Mouse (Mus musculus) heart, adult 2 months (tissue): ENCODE measurements at regions not wholly inside any gene's neighbourhood (a gene's known extent, or its start where the extent isn't known, plus 50 kb on each side); places are given as distances from the start of the nearest gene placed in this dataset.

ENCODE experiments used
- DNase-seq, 2 experiments: peaks; one replicate each; pipeline ENCODE4 v3.0.0; 2021
- H3K27ac ChIP-seq: fragments of 200-600 bp; 2 replicates; pipeline ENCODE4 v1.8.1; 2022
- H3K27me3 ChIP-seq: fragments of 200-500 bp; 2 replicates; pipeline ENCODE4 v1.6.1; 2012; ENCODE audit warnings: mild to moderate bottlenecking, low read length, inconsistent platforms, mixed read lengths; ENCODE audit not compliant: control insufficient read depth, insufficient read depth
- H3K36me3 ChIP-seq: fragments of 200-500 bp; 2 replicates; pipeline ENCODE4 v1.6.1; 2012; ENCODE audit warnings: low read length, inconsistent platforms; ENCODE audit not compliant: control insufficient read depth, insufficient read depth
- H3K4me1 ChIP-seq: fragments of 200-500 bp; 2 replicates; pipeline ENCODE4 v1.6.1; 2011; ENCODE audit warnings: low read length; ENCODE audit not compliant: control insufficient read depth, insufficient read depth
- H3K4me3 ChIP-seq: fragments of 200-600 bp; 2 replicates; pipeline ENCODE4 v1.8.1; 2022
- H3K79me2 ChIP-seq: fragments of 200-500 bp; replicated peaks from 2 replicates; pipeline ENCODE4 v1.6.1; 2012; ENCODE audit warnings: mild to moderate bottlenecking, inconsistent platforms, low read length, moderate library complexity, mixed read lengths; ENCODE audit not compliant: control insufficient read depth, insufficient read depth
- H3K9ac ChIP-seq: fragments of 200-500 bp; 2 replicates; pipeline ENCODE4 v1.6.1; 2012; ENCODE audit warnings: low read depth, mild to moderate bottlenecking, control low read depth, inconsistent platforms, low read length, mixed read lengths
- CTCF ChIP-seq: fragments of 200-600 bp; IDR thresholded peaks from 2 replicates; pipeline ENCODE4 v1.8.1; 2022; ENCODE audit warnings: antibody characterized with exemption, mild to moderate bottlenecking, moderate library complexity
- EP300 ChIP-seq: fragments of 200-500 bp; IDR thresholded peaks from 2 replicates; pipeline ENCODE4 v1.6.1; 2011; ENCODE audit warnings: low read depth, low read length, control low read depth; ENCODE audit not compliant: insufficient read depth
- POLR2A ChIP-seq: fragments of 200-500 bp; IDR thresholded peaks from 2 replicates; pipeline ENCODE4 v1.6.1; 2011; ENCODE audit warnings: mild to moderate bottlenecking, low read depth, low read length, control low read depth; ENCODE audit not compliant: insufficient read depth
- WGBS: fragments of 180-500 bp; shearing (Covaris S2); methylation state at CpG from one replicate; pipeline ENCODE4 v1.1.7; 2018; 5-methylcytosine and 5-hydroxymethylcytosine counted together
- intact Hi-C: fragments of 180-260 bp; cut with DNase I; formaldehyde crosslinking; loops from one replicate; pipeline ENCODE4 v1.15.1; 2025

- TF ChIP-seq CTCF (no peak), POLR2A (no peak), EP300 (no peak)
- intact Hi-C loops: no loop called here
- Histone ChIP-seq H3K79me2 (no peaks in the 10 kb centered on the region), H3K4me1 (peaks cover 3% of the 10 kb centered on the region; the same call in 1 of the 2 replicates), H3K27ac (no peak overlapping the region), H3K27me3 (peaks cover 3% of the 10 kb centered on the region; the same call in 1 of the 2 replicates), H3K36me3 (no peaks in the 10 kb centered on the region), H3K4me3 (no peak overlapping the region), H3K9ac (no peak overlapping the region)
- no peak for DNase-seq
- WGBS: 87% methylated on average over 6 of the region's 6 CpGs
Observed at GRCm38 (mm10) chr2:71633471-71633870, 86.9 kb upstream of the Dlx2 start.

- intact Hi-C loops: no loop called here
- no peak for TF ChIP-seq POLR2A
- TF ChIP-seq CTCF: no peak
- TF ChIP-seq EP300: no peak
- WGBS: 53% methylated on average over 3 of the region's 3 CpGs
- Histone ChIP-seq H3K27ac (no peak overlapping the region), H3K36me3 (no peaks in the 10 kb centered on the region), H3K9ac (no peak overlapping the region), H3K4me1 (peaks cover 2% of the 10 kb centered on the region; the same call in 1 of the 2 replicates), H3K4me3 (no peak overlapping the region), H3K27me3 (peaks cover 3% of the 10 kb centered on the region; the same call in 1 of the 2 replicates), H3K79me2 (no peaks in the 10 kb centered on the region)
- no peak for DNase-seq
Observed at GRCm38 (mm10) chr2:71634471-71634870, 87.9 kb upstream of the Dlx2 start.

GRCm38 (mm10) chr2:71636134-71636533 is 89.6 kb upstream of the Dlx2 start:
- no peaks in the 10 kb centered on the region for H3K79me2 ChIP-seq
- no peaks in the 10 kb centered on the region for H3K36me3 ChIP-seq
- WGBS: 87% methylated on average over 4 of the region's 4 CpGs
- no peak overlapping the region for H3K9ac ChIP-seq
- H3K27ac ChIP-seq: no peak overlapping the region
- H3K4me1 ChIP-seq: no peaks in the 10 kb centered on the region; the same call in 1 of the 2 replicates
- TF ChIP-seq CTCF (no peak), EP300 (no peak), POLR2A (no peak)
- intact Hi-C loops: no loop called here
- DNase-seq: no peak
- H3K27me3 ChIP-seq: peaks cover 3% of the 10 kb centered on the region; the same call in 1 of the 2 replicates
- H3K4me3 ChIP-seq: no peak overlapping the region

GRCm38 (mm10) chr2:71636590-71636989 is 90.0 kb upstream of the Dlx2 start:
- Histone ChIP-seq H3K79me2 (no peaks in the 10 kb centered on the region), H3K36me3 (no peaks in the 10 kb centered on the region), H3K27me3 (peaks cover 3% of the 10 kb centered on the region; the same call in 1 of the 2 replicates), H3K27ac (no peak overlapping the region), H3K9ac (no peak overlapping the region), H3K4me1 (no peaks in the 10 kb centered on the region; the same call in 1 of the 2 replicates), H3K4me3 (no peak overlapping the region)
- intact Hi-C loops: no loop called here
- TF ChIP-seq EP300: no peak
- TF ChIP-seq POLR2A: no peak
- TF ChIP-seq CTCF: no peak
- DNase-seq: no peak
- WGBS: 93% methylated on average over 4 of the region's 4 CpGs

- Histone ChIP-seq H3K27me3 (no peaks in the 10 kb centered on the region), H3K27ac (no peak overlapping the region), H3K79me2 (no peaks in the 10 kb centered on the region), H3K9ac (no peak overlapping the region), H3K4me1 (peaks cover 4% of the 10 kb centered on the region), H3K36me3 (no peaks in the 10 kb centered on the region), H3K4me3 (no peak overlapping the region)
- DNase-seq: no peak
- TF ChIP-seq POLR2A (no peak), EP300 (no peak)
- intact Hi-C loops: loop anchor here (5.0 kb wide), 1 partner anchor 38 kb away; no protein-coding TSS in a partner anchor
- 50% methylated on average over 5 of the region's 5 CpGs for WGBS
Observed at GRCm38 (mm10) chr2:71640251-71640650, 93.7 kb upstream of the Dlx2 start.

- 25% methylated on average over 6 of the region's 6 CpGs for WGBS
- DNase-seq: peak in 1 of 2 experiments; percentile 55
- Histone ChIP-seq H3K9ac (no peak overlapping the region), H3K4me1 (peaks cover 4% of the 10 kb centered on the region), H3K27ac (peak overlapping the region; percentile 69), H3K36me3 (no peaks in the 10 kb centered on the region), H3K27me3 (no peaks in the 10 kb centered on the region; the same call in 1 of the 2 replicates), H3K79me2 (no peaks in the 10 kb centered on the region), H3K4me3 (no peak overlapping the region)
- intact Hi-C loops: loop anchor here (5.0 kb wide), 1 partner anchor 42 kb away; no protein-coding TSS in a partner anchor
- TF ChIP-seq CTCF (no peak), POLR2A (0 out of 2 replicates have a peak, but pooled peaks have one; percentile 31), EP300 (0 out of 2 replicates have a peak, but pooled peaks have one; percentile 57)
Observed at GRCm38 (mm10) chr2:71644038-71644470, 97.5 kb upstream of the Dlx2 start.
